ENCODE assay signal across 12 mouse cellular contexts in genomic region chr3:121433359-121433758, GRCm38 (mm10). TPM values are rescaled to one million over a fixed set of nuclear protein-coding genes. Genes with fewer than 3 reads are reported as not detected.
A peak's percentile ranks its signal among the peaks of the same experiment; 100 is the strongest.
DNase-seq lines count a peak whose midpoint lies in the region; ATAC-seq and TF ChIP-seq lines count a peak whose summit lies in the region.
"Had no signal": no experiment of that assay in that cellular context is flagged by ENCODE, and none has a peak within 500 bp of the region (broad histone marks: within the 10 kb centered on the region; RNA-seq: fewer than 3 reads in every experiment).

No protein-coding gene starts in this region.

- H3K27ac ChIP-seq in heart, embryonic 14.5 days (replicated peaks in 1 of 2; ENCODE audit: control insufficient read depth in 1 of 2, insufficient read depth in 1 of 2, low read depth in 2 of 2, low read length in 2 of 2), result peak overlapping the region in 1 of 2 experiments; percentile 61; a peak in 2 of 4 replicates
- H3K27ac ChIP-seq in midbrain, embryonic 12.5 days (replicated peaks), result peak overlapping the region; percentile 52; the same call in 1 of the 2 replicates
- H3K27ac ChIP-seq in midbrain, embryonic 11.5 days (ENCODE audit: low read depth, low read length), result no peak overlapping the region
- peak overlapping the region; percentile 51; the same call in 1 of the 2 replicates for H3K27ac ChIP-seq in heart, postnatal 0 days (ENCODE audit: low read depth)
- H3K27ac ChIP-seq in stomach, embryonic 15.5 days, result peak overlapping the region; percentile 73
- H3K27ac ChIP-seq: macrophage had no signal

- WGBS in heart, embryonic 14.5 days, result 66% methylated on average over 6 of the region's 6 CpGs
- WGBS in midbrain, embryonic 12.5 days, result 82% methylated on average over 6 of the region's 6 CpGs
- WGBS in midbrain, embryonic 11.5 days, result 82% methylated on average over 6 of the region's 6 CpGs
- WGBS in heart, postnatal 0 days, result 58% methylated on average over 6 of the region's 6 CpGs
- 73% methylated on average over 6 of the region's 6 CpGs for WGBS in stomach, embryonic 15.5 days

- H3K9me3 ChIP-seq in heart, embryonic 14.5 days (ENCODE audit: control insufficient read depth, low read length), result no peaks in the 10 kb centered on the region
- H3K9me3 ChIP-seq in midbrain, embryonic 12.5 days, result no peaks in the 10 kb centered on the region
- H3K9me3 ChIP-seq in midbrain, embryonic 11.5 days (ENCODE audit: control insufficient read depth, low read length), result no peaks in the 10 kb centered on the region
- H3K9me3 ChIP-seq in heart, postnatal 0 days (replicated peaks; ENCODE audit: control insufficient read depth, low read length), result no peaks in the 10 kb centered on the region
- H3K9me3 ChIP-seq in stomach, embryonic 15.5 days, result no peaks in the 10 kb centered on the region

- H3K4me2 ChIP-seq in heart, embryonic 14.5 days (ENCODE audit: low read length), result 0 out of 2 replicates have a peak overlapping the region, but pooled peaks have one; percentile 32
- peak overlapping the region; percentile 19; the same call in 1 of the 2 replicates for H3K4me2 ChIP-seq in midbrain, embryonic 12.5 days (replicated peaks)
- H3K4me2 ChIP-seq in midbrain, embryonic 11.5 days, result no peak overlapping the region
- H3K4me2 ChIP-seq in heart, postnatal 0 days (ENCODE audit: low read depth, low read length), result no peak overlapping the region
- peak overlapping the region; percentile 29; the same call in 1 of the 2 replicates for H3K4me2 ChIP-seq in stomach, embryonic 15.5 days

- peak overlapping the region; percentile 42; the same call in 1 of the 2 replicates for H3K9ac ChIP-seq in heart, embryonic 14.5 days (ENCODE audit: low read length)
- H3K9ac ChIP-seq in midbrain, embryonic 12.5 days (replicated peaks), result no peak overlapping the region
- H3K9ac ChIP-seq in midbrain, embryonic 11.5 days (ENCODE audit: low read length), result no peak overlapping the region
- H3K9ac ChIP-seq in heart, postnatal 0 days (replicated peaks; ENCODE audit: low read depth, low read length), result no peak overlapping the region
- no peak overlapping the region for H3K9ac ChIP-seq in stomach, embryonic 15.5 days

- peaks cover 51 to 89% of the 10 kb centered on the region in 2 experiments for H3K4me1 ChIP-seq in heart, embryonic 14.5 days (ENCODE audit: control insufficient read depth in 2 of 2, insufficient read depth in 2 of 2, low read length in 2 of 2)
- H3K4me1 ChIP-seq in midbrain, embryonic 12.5 days, result peaks cover 81% of the 10 kb centered on the region
- peaks cover 38% of the 10 kb centered on the region for H3K4me1 ChIP-seq in midbrain, embryonic 11.5 days (ENCODE audit: control insufficient read depth, insufficient read depth, low read length)
- H3K4me1 ChIP-seq in heart, postnatal 0 days (ENCODE audit: control insufficient read depth, insufficient read depth), result peaks cover 76% of the 10 kb centered on the region
- H3K4me1 ChIP-seq in stomach, embryonic 15.5 days, result peaks cover 67% of the 10 kb centered on the region

- no peak for TF ChIP-seq CTCF in heart, postnatal 0 days (IDR thresholded peaks at IDR 0.05; ENCODE audit: low read depth)

- peaks cover 7% of the 10 kb centered on the region; the same call in 1 of the 2 replicates for H3K36me3 ChIP-seq in heart, embryonic 14.5 days (ENCODE audit: control insufficient read depth, insufficient read depth, low read length)
- peaks cover 15% of the 10 kb centered on the region; the same call in 1 of the 2 replicates for H3K36me3 ChIP-seq in midbrain, embryonic 12.5 days
- peaks cover 9% of the 10 kb centered on the region for H3K36me3 ChIP-seq in midbrain, embryonic 11.5 days (ENCODE audit: control insufficient read depth, insufficient read depth, low read length)
- no peaks in the 10 kb centered on the region; the same call in 1 of the 2 replicates for H3K36me3 ChIP-seq in heart, postnatal 0 days (replicated peaks; ENCODE audit: control insufficient read depth, insufficient read depth, low read length)
- H3K36me3 ChIP-seq in stomach, embryonic 15.5 days, result no peaks in the 10 kb centered on the region

- ATAC-seq in heart, embryonic 14.5 days (ENCODE audit: insufficient number of reproducible peaks, insufficient read depth, low FRiP score, low read depth), result no peak
- ATAC-seq in midbrain, embryonic 12.5 days (ENCODE audit: low FRiP score, low read depth), result no peak
- no peak for ATAC-seq in midbrain, embryonic 11.5 days (ENCODE audit: low FRiP score)
- ATAC-seq in heart, postnatal 0 days (ENCODE audit: insufficient read depth, low read depth), result no peak
- ATAC-seq in stomach, embryonic 15.5 days (ENCODE audit: insufficient read depth, low FRiP score, low read depth), result no peak
- ATAC-seq: activated CD4-positive, CD25-positive, alpha-beta regulatory T cell, adult 4 months had no signal

- intact Hi-C loops in heart, postnatal 14 days (cut with DNase I), result no loop called here
- intact Hi-C loops in left cerebral cortex, postnatal 14 days (cut with DNase I), result no loop called here

- no peak for DNase-seq in heart, postnatal 14 days
- no peak for DNase-seq in midbrain, embryonic 11.5 days (ENCODE audit: low spot score, missing footprints)
- no peak for DNase-seq in heart, postnatal 0 days (ENCODE audit: low spot score)
- no peak for DNase-seq in spleen, adult 12 weeks (ENCODE audit: low spot score)
- no peak for DNase-seq in left cerebral cortex, postnatal 14 days (ENCODE audit: low spot score in 2 of 2)
- DNase-seq: kidney, adult 2 months; thymus, postnatal 36 days had no signal

- H3K27me3 ChIP-seq in heart, embryonic 14.5 days (ENCODE audit: control insufficient read depth, insufficient read depth, low read length), result no peaks in the 10 kb centered on the region
- no peaks in the 10 kb centered on the region for H3K27me3 ChIP-seq in midbrain, embryonic 12.5 days
- no peaks in the 10 kb centered on the region for H3K27me3 ChIP-seq in midbrain, embryonic 11.5 days (ENCODE audit: control insufficient read depth, insufficient read depth, low read length)
- H3K27me3 ChIP-seq in heart, postnatal 0 days (ENCODE audit: control insufficient read depth, insufficient read depth, low read length), result no peaks in the 10 kb centered on the region
- H3K27me3 ChIP-seq in stomach, embryonic 15.5 days (replicated peaks), result no peaks in the 10 kb centered on the region

- TF ChIP-seq EP300 in heart, postnatal 0 days (IDR thresholded peaks at IDR 0.05; ENCODE audit: low read depth), result no peak

- no peak overlapping the region for H3K4me3 ChIP-seq in heart, embryonic 14.5 days (ENCODE audit: control insufficient read depth in 1 of 2, insufficient read depth in 1 of 2, low read depth in 1 of 2, low read length in 2 of 2)
- no peak overlapping the region for H3K4me3 ChIP-seq in midbrain, embryonic 12.5 days
- no peak overlapping the region for H3K4me3 ChIP-seq in midbrain, embryonic 11.5 days (ENCODE audit: low read depth, low read length)
- no peak overlapping the region for H3K4me3 ChIP-seq in heart, postnatal 0 days (ENCODE audit: low read depth, low read length)
- no peak overlapping the region for H3K4me3 ChIP-seq in stomach, embryonic 15.5 days (replicated peaks)

RNA-seq across cellular contexts. Expression of gene Cnn3, which starts 7.1 kb away (rescaled TPM):
- polyA plus RNA-seq in heart, embryonic 14.5 days (2014; fragmentation: Nextera tagmentation; extraction: Ambion mirVana), result 358 and 372 TPM in 2 replicates
- 10 to 100 TPM; 68.1 to 74.9 TPM for total RNA-seq in heart, postnatal 14 days (2021)
- polyA plus RNA-seq in midbrain, embryonic 12.5 days (2016; fragmentation: Nextera tagmentation; extraction: Ambion mirVana), result 905 and 975 TPM in 2 replicates
- polyA plus RNA-seq in midbrain, embryonic 11.5 days (2014; fragmentation: Nextera tagmentation; extraction: Ambion mirVana), result 1,158 and 1,201 TPM in 2 replicates
- 132 and 166 TPM in 2 replicates for total RNA-seq in heart, postnatal 0 days (2014; rRNA removed; ENCODE audit: low replicate concordance)
- 187 and 190 TPM in 2 replicates for polyA plus RNA-seq in heart, postnatal 0 days (2015; fragmentation: Nextera tagmentation; extraction: Ambion mirVana)
- 522 and 525 TPM in 2 replicates for polyA plus RNA-seq in stomach, embryonic 15.5 days (2015; fragmentation: Nextera tagmentation; extraction: Ambion mirVana)
- total RNA-seq in left cerebral cortex, postnatal 14 days (2021), result 10 to 100 TPM; 65.0 to 67.9 TPM

Comparison
In these comparisons a context has a peak if more than half of its experiments do, and no peak if none do; other contexts are left out.
1. H3K4me2 ChIP-seq: peak in heart, embryonic 14.5 days (single experiment), midbrain, embryonic 12.5 days (single experiment) and stomach, embryonic 15.5 days (single experiment); none in midbrain, embryonic 11.5 days (single experiment) and heart, postnatal 0 days (single experiment).